Mouse (Mus musculus) liver, embryonic 15.5 days (tissue): Measurements from ENCODE around the gene Med10. TPM values are rescaled to one million over a fixed set of nuclear protein-coding genes. Genes with fewer than 3 reads are reported as not detected.

Source experiments
- ATAC-seq: fragments of 200-750 bp; cut with Nextera tagmentation; 2 replicates; pipeline ENCODE4 v1.8.0; 2017; ENCODE audit warnings: moderate number of reproducible peaks, mild to moderate bottlenecking, moderate library complexity; ENCODE audit not compliant: insufficient read depth
- H3K27ac ChIP-seq: fragments of 300-500 bp; sonication (generic); replicated peaks from 2 replicates; pipeline ENCODE4 v1.5.1; 2015; ENCODE audit warnings: mild to moderate bottlenecking, inconsistent platforms
- H3K27me3 ChIP-seq: fragments of 300-500 bp; sonication (generic); 2 replicates; pipeline ENCODE4 v1.6.1; 2015; ENCODE audit warnings: mild to moderate bottlenecking, inconsistent platforms
- H3K36me3 ChIP-seq: fragments of 300-500 bp; sonication (generic); replicated peaks from 2 replicates; pipeline ENCODE4 v1.6.1; 2015; ENCODE audit warnings: moderate library complexity, mild to moderate bottlenecking, inconsistent platforms
- H3K4me1 ChIP-seq: fragments of 300-500 bp; sonication (generic); replicated peaks from 2 replicates; pipeline ENCODE4 v1.6.1; 2015; ENCODE audit warnings: inconsistent platforms
- H3K4me2 ChIP-seq: fragments of 300-500 bp; sonication (generic); 2 replicates; pipeline ENCODE4 v1.6.1; 2015; ENCODE audit warnings: moderate library complexity, mild to moderate bottlenecking, inconsistent platforms
- H3K4me3 ChIP-seq: fragments of 300-500 bp; sonication (generic); replicated peaks from 2 replicates; pipeline ENCODE4 v1.5.1; 2015; ENCODE audit warnings: mild to moderate bottlenecking, inconsistent platforms
- H3K9ac ChIP-seq: fragments of 300-500 bp; sonication (generic); 2 replicates; pipeline ENCODE4 v1.6.1; 2015; ENCODE audit warnings: moderate library complexity, mild to moderate bottlenecking, inconsistent platforms
- H3K9me3 ChIP-seq: fragments of 300-500 bp; sonication (generic); replicated peaks from 2 replicates; pipeline ENCODE4 v1.6.1; 2016; ENCODE audit warnings: inconsistent platforms
- WGBS: fragments of 180-500 bp; shearing (Covaris S2); methylation state at CpG from one replicate; pipeline ENCODE4 v1.1.7; 2015; ENCODE audit warnings: mixed read lengths; ENCODE audit not compliant: insufficient replicate concordance; 5-methylcytosine and 5-hydroxymethylcytosine counted together
- polyA plus RNA-seq: library from polyadenylated mRNA; unstranded; fragments of >200 nt; fragmentation: Nextera tagmentation; extraction: Ambion mirVana; gene quantifications from 2 replicates; pipeline ENCODE4 v1.2.1, GENCODE M21; 2015

Med10 gene
- 39.0 and 41.7 TPM in 2 replicates for polyA plus RNA-seq

DNA sequence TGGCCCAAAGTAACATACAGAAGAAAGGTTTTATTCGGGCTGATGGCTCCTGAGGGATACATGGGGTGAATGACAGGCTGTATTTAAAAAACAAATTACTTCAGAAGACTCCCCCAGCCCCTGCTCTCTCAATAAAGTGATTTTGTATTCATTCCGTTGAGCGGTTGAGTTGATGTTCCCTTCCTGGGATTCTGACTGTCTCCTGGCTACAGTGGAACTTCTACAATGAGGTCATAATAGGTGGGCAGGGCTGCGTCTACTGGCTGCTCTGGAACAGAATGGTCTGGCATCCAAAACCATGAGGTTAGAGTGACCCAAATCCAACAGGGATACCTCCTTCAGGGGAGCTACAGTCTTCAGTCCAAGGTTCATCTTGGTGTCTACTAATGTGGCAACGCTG, at the start of gene Med10:
Gene Med10 (plus strand): TSS at position 301 of the 400 bp plus-strand sequence.
- H3K36me3 ChIP-seq: no peaks in the 10 kb centered on the region
- H3K9me3 ChIP-seq: no peaks in the 10 kb centered on the region
- H3K27ac ChIP-seq: no peak within 1 kb of the TSS
- H3K4me1 ChIP-seq: no peaks in the 10 kb centered on the region
- ATAC-seq: no peak
- no peak within 1 kb of the TSS for H3K4me2 ChIP-seq
- H3K27me3 ChIP-seq: no peaks in the 10 kb centered on the region
- H3K4me3 ChIP-seq: no peak within 1 kb of the TSS
- 65% methylated on average over 5 of the region's 5 CpGs for WGBS
- no peak within 1 kb of the TSS for H3K9ac ChIP-seq

DNA sequence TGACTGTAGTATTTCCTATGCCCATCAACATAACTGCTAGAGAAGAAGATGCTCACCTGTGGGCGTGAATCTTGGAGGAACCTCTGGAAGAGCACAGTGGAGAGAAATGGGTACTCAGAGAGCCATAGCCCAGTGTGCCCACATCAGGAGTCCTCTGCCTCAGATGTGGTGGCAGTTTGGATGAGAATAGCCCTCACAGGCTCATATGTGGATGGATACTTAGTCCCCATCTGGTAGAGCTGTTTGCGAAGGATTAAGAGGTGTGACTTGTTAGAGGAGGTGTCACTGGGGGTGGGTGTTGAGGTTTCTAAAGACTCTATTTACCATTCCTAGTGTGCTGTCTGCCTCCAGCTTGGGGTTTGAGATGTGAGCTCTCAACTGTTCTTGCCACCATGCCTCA, 49.3 kb upstream of the Med10 start:
- no peaks in the 10 kb centered on the region for H3K27me3 ChIP-seq
- H3K4me3 ChIP-seq: no peak overlapping the region
- H3K4me2 ChIP-seq: no peak overlapping the region
- H3K27ac ChIP-seq: no peak overlapping the region
- ATAC-seq: no peak
- no peaks in the 10 kb centered on the region for H3K9me3 ChIP-seq
- no peak overlapping the region for H3K9ac ChIP-seq
- no peaks in the 10 kb centered on the region for H3K4me1 ChIP-seq
- WGBS: 47% methylated on average over 2 of the region's 2 CpGs
- H3K36me3 ChIP-seq: no peaks in the 10 kb centered on the region

DNA sequence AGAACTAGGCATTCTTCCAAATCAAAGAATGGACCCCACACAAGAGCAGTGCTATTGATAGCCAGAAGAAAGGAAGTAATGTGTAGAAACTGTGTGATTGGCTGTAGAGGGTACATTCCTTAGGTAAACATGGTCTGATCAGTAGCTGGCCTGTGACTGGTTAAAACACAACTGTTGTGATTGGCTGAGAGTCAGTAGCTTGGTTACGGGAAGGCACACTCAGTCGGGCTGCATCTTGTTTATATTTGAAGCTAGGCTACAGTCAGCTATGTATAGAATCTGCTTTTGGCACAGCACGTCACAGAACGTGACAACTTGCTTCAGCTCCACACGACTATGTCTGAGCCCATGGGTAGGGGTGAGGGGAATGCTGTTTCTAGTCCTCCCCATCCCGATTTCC, 43.2 kb upstream of the Med10 start:
- no peaks in the 10 kb centered on the region for H3K27me3 ChIP-seq
- no peak for ATAC-seq
- 52% methylated on average over 6 of the region's 6 CpGs for WGBS

DNA sequence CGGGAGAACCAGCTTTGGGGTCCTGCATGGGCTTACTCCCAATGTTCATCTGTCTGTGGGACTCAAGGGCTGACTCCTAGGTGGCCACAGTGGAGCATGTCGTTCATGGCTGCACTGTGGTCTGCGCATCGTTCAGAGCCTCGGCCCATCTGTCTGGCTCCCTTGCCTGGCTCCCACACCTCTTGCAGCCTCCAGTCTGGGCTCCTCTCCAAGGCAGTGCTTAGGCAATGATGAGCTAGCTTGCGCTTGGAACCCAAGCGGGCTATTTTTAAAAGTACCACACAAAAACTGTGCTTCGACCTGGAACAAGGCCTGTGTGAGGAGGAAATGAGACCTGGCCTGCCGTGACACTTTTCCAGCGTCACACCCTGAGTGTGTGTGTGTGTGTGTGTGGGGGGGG, 40.8 kb upstream of the Med10 start:
- WGBS: 71% methylated on average over 10 of the region's 10 CpGs
- no peak for ATAC-seq

More for the DNA sequence above, 43.2 kb upstream of the Med10 start:
- Histone ChIP-seq H3K4me1 (no peaks in the 10 kb centered on the region), H3K4me3 (no peak overlapping the region), H3K9ac (no peak overlapping the region), H3K27ac (no peak overlapping the region), H3K36me3 (no peaks in the 10 kb centered on the region), H3K4me2 (no peak overlapping the region), H3K9me3 (no peaks in the 10 kb centered on the region)

DNA sequence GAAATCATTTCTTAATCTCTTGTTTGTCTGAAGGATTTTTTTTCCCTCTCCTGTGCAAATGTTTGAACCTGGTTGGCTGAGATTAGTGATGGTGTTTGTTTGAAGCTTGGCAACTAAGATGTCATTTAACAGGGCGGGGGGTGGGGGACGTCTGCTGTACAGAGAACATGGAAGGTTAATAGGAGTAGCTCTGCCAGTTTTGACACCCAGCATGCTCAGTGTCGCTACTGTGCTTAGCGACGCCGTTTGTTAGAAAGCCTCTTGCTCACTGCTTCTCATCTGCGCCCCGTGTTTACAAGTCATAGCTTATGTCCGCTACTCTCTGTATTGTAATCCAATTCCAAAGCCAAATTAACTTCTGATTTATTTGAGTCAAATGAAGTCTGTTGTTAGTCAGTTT, 37.5 kb upstream of the Med10 start:
- H3K4me1 ChIP-seq: no peaks in the 10 kb centered on the region
- no peak overlapping the region for H3K4me3 ChIP-seq
- no peaks in the 10 kb centered on the region for H3K9me3 ChIP-seq
- no peaks in the 10 kb centered on the region for H3K36me3 ChIP-seq
- no peak overlapping the region for H3K27ac ChIP-seq
- no peak for ATAC-seq
- WGBS: 74% methylated on average over 9 of the region's 9 CpGs
- H3K27me3 ChIP-seq: no peaks in the 10 kb centered on the region
- no peak overlapping the region for H3K4me2 ChIP-seq
- H3K9ac ChIP-seq: no peak overlapping the region

More for the DNA sequence above, 40.8 kb upstream of the Med10 start:
- no peak overlapping the region for H3K4me3 ChIP-seq
- H3K27ac ChIP-seq: no peak overlapping the region
- no peak overlapping the region for H3K9ac ChIP-seq
- H3K4me1 ChIP-seq: no peaks in the 10 kb centered on the region
- no peak overlapping the region for H3K4me2 ChIP-seq
- H3K9me3 ChIP-seq: no peaks in the 10 kb centered on the region
- H3K27me3 ChIP-seq: no peaks in the 10 kb centered on the region
- no peaks in the 10 kb centered on the region for H3K36me3 ChIP-seq

DNA sequence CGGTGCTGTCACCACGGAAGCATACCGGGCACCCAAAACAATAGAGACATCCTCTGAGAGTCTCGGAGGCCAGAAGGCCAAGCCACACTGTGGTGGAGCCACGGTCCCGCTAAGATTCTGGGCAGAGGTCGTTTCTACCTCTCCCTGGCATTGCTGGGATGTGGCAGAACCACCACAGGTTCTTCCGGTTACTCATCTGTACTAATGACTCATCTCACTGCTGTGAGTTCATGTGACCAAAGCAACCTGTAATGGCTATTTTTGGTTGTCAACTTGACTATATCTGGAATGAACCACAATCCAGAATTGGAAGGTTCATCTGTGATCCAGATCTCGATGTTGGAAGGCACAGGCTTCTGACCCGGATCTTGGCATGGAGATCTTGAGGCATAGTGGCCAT, 34.0 kb upstream of the Med10 start:
- no peak overlapping the region for H3K27ac ChIP-seq
- H3K9ac ChIP-seq: no peak overlapping the region
- H3K27me3 ChIP-seq: no peaks in the 10 kb centered on the region
- H3K4me2 ChIP-seq: no peak overlapping the region
- H3K4me1 ChIP-seq: no peaks in the 10 kb centered on the region
- H3K4me3 ChIP-seq: no peak overlapping the region
- no peak for ATAC-seq
- no peaks in the 10 kb centered on the region for H3K36me3 ChIP-seq
- 67% methylated on average over 10 of the region's 10 CpGs for WGBS
- no peaks in the 10 kb centered on the region for H3K9me3 ChIP-seq

DNA sequence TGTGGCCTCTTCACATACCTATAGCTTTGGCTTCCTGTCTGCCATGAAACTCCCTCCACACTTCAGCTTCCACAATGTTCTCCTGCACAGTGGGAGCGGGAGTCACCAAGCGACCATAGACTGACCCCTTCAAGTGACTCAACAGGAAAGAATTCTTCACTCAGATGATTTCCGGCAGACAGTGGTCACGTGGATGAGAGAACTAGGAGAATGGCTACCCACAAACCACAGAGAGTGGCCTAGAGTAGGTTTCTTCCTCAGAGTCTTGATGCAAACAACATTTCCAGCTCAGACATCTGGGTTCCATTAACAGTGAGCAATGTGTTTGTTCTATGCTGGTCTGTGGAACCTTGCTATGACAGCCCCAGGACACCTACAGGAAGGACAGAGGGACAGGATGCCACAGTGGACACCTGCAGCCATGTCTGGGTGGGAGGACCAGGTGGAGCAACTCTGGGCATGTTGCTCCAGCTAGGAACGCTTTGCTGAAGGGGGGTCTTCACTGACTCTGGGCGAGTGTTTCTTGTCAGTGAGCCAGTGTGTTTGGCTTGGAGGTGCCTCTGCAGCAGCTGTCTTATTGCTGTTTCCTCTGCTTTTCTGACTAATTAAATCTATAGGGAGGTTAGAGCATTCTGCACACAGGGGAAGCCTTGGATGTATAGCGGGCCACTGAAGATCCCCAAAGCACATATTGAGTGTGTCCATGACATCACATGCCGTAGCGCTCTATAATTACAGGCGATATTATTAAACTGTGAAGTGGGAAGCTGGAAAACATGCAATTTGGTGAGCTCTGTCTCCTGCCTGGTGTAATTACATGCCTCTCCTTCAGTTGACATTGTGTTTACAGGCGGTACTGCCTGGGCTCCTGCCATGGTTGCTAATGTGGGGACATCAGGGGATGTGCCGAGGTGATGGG, 31.4 kb upstream of the Med10 start:
- Histone ChIP-seq H3K4me1 (no peaks in the 10 kb centered on the region), H3K36me3 (no peaks in the 10 kb centered on the region), H3K9ac (no peak overlapping the region), H3K27me3 (no peaks in the 10 kb centered on the region), H3K27ac (no peak overlapping the region), H3K4me3 (no peak overlapping the region), H3K4me2 (no peak overlapping the region), H3K9me3 (no peaks in the 10 kb centered on the region)
- WGBS: 54% methylated on average over 12 of the region's 12 CpGs
- no peak for ATAC-seq

DNA sequence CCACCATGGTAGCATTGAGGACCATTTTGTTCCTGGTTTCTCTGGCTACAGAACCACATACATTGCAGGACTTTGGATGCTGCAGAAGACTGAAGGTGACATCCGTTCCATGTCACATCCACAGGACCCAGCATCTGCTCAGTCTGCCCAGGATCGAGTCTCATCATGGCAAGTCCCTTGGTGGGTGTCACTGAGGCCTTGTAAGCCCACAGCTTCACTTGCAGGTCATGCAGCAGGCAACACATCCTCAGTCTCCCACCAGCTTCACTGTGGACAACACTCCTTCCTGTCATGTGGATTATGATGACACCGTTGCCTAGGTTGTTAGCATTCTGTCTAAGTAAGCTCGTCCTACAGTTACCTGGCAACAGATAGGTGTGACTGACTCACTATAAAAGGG, 29.8 kb upstream of the Med10 start:
- H3K4me2 ChIP-seq: no peak overlapping the region
- H3K4me1 ChIP-seq: no peaks in the 10 kb centered on the region
- no peak overlapping the region for H3K4me3 ChIP-seq
- H3K9me3 ChIP-seq: no peaks in the 10 kb centered on the region
- 59% methylated on average over 4 of the region's 4 CpGs for WGBS
- H3K36me3 ChIP-seq: no peaks in the 10 kb centered on the region
- H3K27ac ChIP-seq: no peak overlapping the region
- H3K9ac ChIP-seq: no peak overlapping the region
- no peaks in the 10 kb centered on the region for H3K27me3 ChIP-seq
- no peak for ATAC-seq

DNA sequence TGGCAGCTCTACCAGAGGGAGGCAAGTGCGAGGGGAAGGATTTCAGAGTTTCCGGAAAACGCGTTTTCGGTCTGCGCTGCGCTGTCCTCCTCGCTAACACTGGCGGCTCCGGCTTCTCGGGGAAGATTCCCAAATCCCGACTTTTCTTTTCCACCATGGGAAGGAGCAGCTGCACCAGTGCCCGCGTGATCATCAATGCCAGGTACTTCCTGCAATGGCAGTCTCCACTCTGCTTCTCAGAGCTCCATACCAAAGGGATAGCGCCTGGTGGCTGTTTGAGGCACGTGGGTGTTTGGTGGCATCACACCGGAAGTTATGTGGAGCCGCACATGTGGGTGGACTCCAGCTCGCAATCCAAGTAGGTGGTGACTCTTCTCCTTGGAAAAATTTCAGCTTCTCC, 24.0 kb upstream of the Med10 start:
- ATAC-seq: no peak
- no peak overlapping the region for H3K4me3 ChIP-seq
- no peak overlapping the region for H3K27ac ChIP-seq
- H3K9ac ChIP-seq: no peak overlapping the region
- H3K9me3 ChIP-seq: no peaks in the 10 kb centered on the region
- no peak overlapping the region for H3K4me2 ChIP-seq
- no peaks in the 10 kb centered on the region for H3K4me1 ChIP-seq
- no peaks in the 10 kb centered on the region for H3K27me3 ChIP-seq
- 79% methylated on average over 19 of the region's 19 CpGs for WGBS
- H3K36me3 ChIP-seq: no peaks in the 10 kb centered on the region

DNA sequence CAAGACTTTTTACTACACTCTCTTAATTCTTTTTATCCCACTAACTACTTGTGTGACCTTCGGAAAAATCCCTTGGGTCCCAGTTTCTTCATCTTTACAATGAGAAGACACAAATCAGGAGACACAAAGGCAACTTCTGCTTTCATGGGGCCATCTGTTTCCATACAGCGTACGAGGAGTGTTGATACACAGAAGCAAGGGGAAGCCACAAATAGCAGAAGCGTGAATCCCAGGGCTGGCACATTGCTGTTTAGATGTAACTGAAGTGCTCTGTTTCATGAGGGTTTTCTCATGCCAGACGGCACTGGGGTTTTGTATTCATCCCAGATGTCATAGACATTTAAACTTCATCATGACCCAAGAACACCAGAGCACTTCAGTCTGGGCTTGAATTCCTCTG, 13.5 kb upstream of the Med10 start:
- 17% methylated on average over 5 of the region's 5 CpGs for WGBS
- Histone ChIP-seq H3K27ac (no peak overlapping the region), H3K36me3 (no peaks in the 10 kb centered on the region), H3K4me1 (no peaks in the 10 kb centered on the region), H3K9ac (no peak overlapping the region), H3K4me2 (no peak overlapping the region), H3K4me3 (no peak overlapping the region), H3K9me3 (no peaks in the 10 kb centered on the region), H3K27me3 (no peaks in the 10 kb centered on the region)
- ATAC-seq: no peak

DNA sequence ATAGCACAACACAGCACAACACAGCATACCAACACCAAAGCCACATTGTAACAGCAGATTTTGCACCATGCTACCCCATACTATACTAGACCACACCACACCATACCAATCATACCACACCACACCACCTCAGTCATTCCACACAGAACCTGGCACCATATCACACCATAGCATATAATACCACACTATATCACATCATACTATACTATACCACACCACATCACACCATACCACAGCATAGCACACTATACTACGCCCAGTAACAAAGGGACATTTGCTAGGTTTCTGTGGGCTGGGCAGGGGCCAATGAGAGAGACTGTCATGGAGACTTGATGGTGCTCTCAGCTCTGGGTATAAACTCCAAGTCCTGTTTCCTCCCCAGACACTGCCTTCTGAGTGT, 10.4 kb upstream of the Med10 start:
- Histone ChIP-seq H3K4me3 (no peak overlapping the region), H3K4me2 (no peak overlapping the region), H3K9ac (no peak overlapping the region), H3K4me1 (no peaks in the 10 kb centered on the region), H3K27ac (no peak overlapping the region), H3K36me3 (no peaks in the 10 kb centered on the region), H3K27me3 (no peaks in the 10 kb centered on the region), H3K9me3 (no peaks in the 10 kb centered on the region)
- 45% methylated on average over 1 of the region's 1 CpGs for WGBS
- no peak for ATAC-seq
